Mouse (Mus musculus) cerebellum, adult 11-12 months (tissue): Measurements from ENCODE around the gene Cdh22.

Source experiments
- DNase-seq: peaks from one replicate; pipeline ENCODE4 v3.0.0; 2022

Gene Cdh22

DNA sequence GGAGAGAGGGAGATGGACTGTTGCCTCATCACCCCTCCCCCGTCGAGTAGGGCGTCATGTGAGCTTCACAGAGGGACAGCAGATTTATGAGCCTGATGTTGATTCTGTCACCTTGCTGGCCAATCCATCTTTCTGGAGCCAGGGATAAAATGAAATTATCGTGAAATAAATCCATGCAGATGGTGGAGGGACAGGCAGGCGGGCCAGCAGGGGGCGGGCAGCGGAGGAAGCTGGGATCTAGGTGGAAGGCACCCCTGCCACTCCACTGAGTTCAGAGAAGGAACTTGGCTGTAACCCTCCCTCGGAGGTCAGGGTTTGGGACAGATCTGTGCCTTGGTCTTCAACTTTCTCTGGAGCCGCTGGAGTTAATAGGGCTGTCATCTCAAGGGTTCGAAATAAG, 156.0 kb downstream of the Cdh22 start:
- DNase-seq, result no peak

DNA sequence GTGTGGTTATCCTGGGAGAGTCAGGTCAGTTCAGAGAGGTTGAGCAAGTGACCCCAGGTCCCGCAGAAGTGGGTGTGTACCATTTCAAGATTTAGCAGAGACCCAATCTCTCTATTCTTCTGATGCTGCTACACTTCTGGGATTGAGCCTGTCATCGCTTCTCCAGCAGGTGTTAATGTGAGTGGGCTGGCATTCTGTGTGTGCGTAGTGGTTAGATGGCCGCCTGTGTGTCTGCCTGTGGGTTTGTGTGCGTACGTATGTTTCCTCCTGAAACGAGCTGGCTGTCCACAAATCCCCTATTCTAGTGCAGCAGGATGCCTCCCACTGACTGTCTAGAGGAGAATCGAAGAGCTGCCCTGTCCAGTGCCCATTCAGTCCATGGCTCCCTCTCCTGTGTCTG, 156.6 kb downstream of the Cdh22 start:
- no peak for DNase-seq

DNA sequence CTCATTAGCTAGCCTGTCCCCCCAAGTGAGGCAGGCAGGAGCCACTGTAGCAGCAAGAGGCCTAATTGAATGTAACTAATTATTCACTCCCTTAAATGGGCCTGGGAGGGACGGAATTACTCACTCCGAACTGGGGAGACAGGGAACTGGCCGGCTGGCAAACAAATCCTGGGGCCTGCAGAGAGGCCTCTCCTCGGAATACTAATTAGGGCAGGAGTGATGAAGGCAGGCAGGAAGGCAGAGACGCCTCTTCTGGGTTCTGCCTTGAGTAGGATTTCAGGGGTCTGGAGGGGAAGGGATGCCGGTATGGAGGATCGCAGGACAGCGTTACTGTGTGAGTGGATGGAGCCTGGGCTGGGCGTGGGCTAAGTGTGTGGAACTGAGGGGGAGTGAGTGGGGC, 157.6 kb downstream of the Cdh22 start:
- no peak for DNase-seq

DNA sequence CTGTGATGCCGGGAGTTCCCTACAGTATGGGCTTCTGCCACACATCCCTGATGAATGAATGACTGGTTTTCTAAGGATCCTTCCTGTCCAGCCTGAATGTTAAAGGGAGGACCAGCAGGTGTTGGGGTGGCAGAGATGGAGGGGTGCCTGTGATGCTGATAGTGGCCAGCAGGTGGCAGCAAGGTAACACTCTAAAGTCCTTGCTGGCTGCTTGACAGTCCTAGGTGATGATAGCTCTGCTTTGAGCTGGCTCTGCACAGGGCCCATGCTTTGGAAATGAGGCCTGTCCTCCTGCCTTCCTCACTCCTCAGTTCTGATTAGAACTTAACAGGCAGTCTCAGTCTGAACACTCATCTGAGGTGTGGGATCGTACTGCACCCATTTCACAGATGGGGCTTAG, 159.7 kb downstream of the Cdh22 start:
- peak; percentile 89 for DNase-seq

DNA sequence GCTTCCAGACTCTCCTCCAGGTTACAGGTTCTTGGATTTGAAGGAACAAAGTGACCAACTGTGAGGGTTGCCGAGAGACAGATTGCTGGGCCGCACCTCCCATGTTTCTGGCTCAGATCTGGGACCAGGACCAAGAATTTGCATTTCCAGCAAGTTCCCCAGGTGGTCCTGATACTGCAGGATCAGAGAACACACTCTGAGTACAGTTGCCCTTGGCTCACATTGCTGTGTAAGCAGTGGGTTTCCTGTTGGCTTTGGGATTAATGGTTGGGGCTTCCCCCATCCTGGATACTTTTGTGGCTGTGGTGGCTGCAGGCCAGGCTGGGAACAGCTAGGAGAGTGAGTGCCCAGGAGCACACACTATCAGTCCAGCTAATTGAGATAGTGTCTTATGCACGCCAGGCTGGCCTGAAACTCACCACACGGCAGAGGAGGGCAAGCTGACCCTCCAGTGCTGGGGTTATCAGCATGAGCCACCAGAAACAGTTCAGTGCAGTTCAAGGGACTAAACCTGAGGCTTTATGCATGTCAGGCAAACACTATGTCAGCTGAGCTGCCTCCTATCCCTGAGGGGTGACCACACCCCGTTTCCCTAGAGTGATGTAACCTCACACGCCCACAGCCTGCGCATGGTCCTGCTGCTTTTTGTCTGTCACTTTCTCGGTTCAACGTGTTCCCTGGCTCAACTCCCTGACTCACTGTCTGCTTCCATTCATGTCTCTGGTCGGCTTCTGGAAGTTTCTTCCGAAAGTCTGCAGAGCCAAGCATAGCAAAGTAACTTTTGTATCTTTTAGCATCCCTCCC, 160.4 kb downstream of the Cdh22 start:
- DNase-seq, result peak; percentile 93

DNA sequence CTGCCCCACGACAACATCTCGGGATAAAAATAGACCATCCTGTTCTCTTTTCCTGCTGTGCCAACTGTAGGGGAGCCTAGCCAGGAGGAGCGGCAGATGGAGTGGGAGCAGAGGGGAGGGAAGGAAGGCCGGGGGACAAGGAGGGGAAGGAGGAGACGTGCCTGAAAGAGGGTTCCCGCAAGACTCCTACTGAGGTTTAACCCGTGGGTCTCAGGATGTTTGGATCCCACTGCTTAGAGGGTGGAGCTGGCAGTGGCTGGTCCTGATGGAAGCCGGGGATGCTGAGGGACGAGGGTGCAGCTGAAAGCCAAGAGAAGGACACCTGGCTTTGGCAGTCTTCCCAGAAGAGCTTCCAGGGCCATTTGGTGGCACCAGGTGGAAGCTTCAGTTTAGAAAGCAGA, 161.3 kb downstream of the Cdh22 start:
- peak; percentile 94 for DNase-seq

DNA sequence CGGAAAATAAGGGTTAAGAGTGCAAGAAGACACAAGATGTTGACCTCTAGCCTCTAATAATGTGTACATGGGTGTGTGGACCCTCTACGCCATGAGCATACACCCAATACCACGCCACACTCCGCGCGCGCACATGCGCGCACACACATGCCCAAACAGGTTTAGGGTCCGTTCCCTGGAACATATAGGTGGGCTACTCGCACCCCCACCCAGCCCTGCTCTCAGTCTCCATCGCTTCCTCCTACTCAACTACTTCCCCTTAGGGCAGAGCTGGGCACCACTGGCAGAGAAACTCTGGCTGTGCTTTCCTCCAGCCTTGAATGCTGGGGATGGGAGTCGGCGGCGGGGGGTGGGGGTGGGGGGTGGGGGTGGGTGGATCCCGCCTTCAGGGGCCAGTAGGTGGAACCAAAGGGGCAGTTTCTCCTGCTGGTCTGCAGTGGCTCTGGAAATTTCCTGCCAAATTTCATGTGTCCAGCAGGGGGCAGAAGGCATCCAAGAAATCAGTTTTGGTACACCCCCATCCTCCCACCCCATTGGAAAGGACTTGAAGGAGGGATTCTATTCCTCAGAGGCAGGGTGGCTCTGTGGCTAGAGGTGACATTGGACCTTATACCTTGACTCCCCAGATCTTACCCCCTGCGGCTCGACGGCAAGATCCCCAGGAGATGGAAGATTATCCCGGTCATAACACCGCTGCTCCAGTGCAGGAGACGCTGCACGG, 164.4 kb downstream of the Cdh22 start:
- DNase-seq, result peak; percentile 84

DNA sequence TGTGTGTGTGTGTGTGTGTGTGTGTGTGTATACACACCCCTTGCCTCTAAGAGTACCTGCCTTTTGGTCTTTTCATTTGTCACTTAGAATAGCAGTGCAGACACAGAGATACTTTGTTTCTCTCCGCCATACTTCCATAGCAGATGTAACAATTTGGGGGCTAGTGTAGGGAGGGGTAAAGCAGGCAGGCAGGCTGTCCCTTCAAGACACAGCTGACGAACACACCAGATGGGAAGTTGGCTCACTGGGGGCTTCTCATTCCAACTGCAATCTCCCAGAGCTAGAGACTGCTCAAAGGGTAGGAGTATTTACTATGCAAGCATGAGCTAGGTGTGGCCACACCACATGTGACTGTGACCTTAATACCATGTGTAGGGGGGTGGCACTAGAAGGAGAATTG, 165.8 kb downstream of the Cdh22 start:
- no peak for DNase-seq

DNA sequence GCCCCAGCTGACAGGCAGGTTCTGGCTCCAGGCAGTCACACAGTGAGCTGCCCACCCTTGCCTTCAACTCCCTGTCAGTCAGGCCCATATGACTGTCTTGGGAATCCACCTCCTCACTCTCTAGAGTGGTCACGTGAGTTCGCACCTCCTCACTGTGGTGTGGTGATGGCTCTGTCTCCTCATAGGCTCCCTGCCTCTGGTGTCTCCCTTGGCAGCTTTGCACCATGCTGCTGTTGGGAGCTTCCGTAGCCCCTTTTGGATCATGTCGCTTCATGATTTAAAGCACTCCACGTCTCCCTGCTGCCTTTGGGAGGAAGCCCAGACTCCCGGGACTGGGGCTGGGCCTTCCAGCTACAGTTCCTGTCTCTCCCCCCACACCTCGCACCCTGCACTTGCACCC, 170.2 kb downstream of the Cdh22 start:
- DNase-seq, result no peak

DNA sequence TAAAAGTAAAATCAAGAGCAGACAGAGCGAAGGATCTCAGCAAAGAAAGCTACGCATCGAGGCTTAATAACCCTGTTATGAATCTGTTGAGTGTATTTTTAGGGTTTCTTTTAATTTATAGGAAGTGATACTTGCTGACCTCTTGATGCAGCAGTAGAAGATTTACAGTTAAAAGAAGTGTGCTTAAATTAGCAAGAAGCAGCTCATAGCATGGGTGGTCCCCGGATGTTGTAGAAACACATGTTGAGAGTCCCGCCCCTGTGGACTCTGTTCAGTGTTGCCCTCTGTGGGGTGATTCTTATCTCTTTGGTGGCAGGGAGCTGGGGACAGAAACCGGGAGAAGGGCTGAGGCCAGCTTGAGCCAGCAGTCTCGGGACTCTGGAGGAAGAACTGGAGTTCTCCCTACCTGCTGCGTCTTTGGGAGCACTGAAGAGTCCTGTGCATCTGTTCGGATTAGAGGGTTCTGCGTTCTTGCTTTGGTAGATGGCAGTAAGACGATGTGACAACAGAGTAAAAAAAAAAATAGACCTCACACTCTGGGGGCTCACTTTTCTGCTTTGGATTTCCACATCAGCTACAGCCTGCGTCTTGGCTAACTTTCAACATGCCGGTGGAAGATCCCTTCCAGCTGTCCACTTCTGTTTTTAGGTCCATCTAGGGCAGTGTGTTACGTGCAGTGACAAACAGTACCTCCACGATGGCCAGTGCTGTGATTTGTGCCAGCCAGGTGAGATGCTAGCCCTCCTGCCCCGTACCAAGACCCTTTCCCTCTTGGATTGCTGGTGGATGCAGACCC, 172.8 kb downstream of the Cdh22 start:
- DNase-seq, result no peak
